Mouse (Mus musculus): Measurements from ENCODE around the gene Dcun1d4. TPM values are rescaled to one million over a fixed set of nuclear protein-coding genes. Genes with fewer than 3 reads are reported as not detected.

Gene Dcun1d4
- polyA plus RNA-seq, 1 experiment = not detected

DNA sequence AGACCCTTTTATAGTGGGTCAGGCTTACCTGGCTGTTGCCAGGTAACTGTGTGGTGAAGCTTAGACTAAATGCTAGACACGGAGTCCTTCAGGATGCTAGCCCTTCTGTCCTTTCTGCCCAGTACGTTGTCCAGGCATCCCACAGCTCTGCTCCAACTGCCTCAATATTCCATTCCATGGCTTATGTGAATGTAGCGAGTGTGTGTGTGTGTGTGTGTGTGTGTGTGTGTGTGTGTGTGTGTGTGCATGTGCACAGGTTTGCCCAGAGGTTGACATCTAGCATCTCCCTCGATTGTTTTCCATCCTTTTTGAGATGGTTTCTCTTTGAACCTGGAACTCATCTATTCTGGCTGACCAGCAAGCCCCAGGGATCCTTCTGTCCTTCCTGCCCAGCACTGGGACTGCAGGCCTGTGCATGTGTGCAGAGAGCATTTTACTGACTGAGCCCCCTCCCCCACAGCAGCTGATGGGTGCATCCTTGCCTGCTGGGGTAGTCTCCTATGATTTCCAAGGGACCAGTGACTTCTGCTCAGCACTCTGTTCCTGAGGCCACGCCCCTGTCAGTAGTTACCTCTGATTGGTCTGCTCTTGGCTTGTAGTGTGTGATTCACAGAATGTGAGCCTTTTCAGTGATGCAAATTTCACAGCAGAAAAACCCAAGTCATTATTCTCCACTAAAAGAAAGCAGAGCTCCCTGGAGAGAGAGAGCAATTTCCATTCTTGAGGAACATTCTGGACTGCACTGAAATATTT is 118.3 kb downstream of the Dcun1d4 start:
- H3K4me3 ChIP-seq (replicated peaks) = no peak overlapping the region
- no peaks in the 10 kb centered on the region for H3K36me3 ChIP-seq (ENCODE audit: control insufficient read depth)
- no peaks in the 10 kb centered on the region for H3K9me3 ChIP-seq (ENCODE audit: control insufficient read depth, low read length)
- no peaks in the 10 kb centered on the region for H3K4me1 ChIP-seq (ENCODE audit: control insufficient read depth)
- H3K27me3 ChIP-seq (ENCODE audit: control insufficient read depth) = no peaks in the 10 kb centered on the region
- no peak for TF ChIP-seq TAL1 (IDR thresholded peaks at IDR 0.05; ENCODE audit: low read length)
- no peak for TF ChIP-seq GATA1 (IDR thresholded peaks at IDR 0.05; ENCODE audit: low read length)

DNA sequence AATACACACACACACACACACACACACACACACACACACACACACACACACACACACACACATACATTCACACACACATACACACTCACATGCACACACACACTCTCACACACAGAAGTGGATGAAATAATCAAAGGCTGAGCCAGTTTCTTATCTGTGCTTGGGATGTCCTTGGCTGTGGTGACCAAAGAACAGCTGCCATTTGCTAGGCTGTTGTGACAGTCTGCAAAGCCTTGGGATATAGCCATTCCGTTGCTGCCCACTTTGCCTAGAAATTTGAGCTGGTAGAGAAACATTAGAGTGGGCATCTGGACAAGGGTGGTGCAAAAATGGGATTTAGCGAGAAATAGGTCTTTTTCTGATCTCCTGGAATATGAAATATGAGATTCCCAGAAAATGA is 119.2 kb downstream of the Dcun1d4 start:
- Histone ChIP-seq H3K27me3 (ENCODE audit: control insufficient read depth) (no peaks in the 10 kb centered on the region), H3K36me3 (ENCODE audit: control insufficient read depth) (no peaks in the 10 kb centered on the region), H3K4me1 (ENCODE audit: control insufficient read depth) (no peaks in the 10 kb centered on the region), H3K4me3 (replicated peaks) (no peak overlapping the region), H3K9me3 (ENCODE audit: control insufficient read depth, low read length) (no peaks in the 10 kb centered on the region)
- no peak for TF ChIP-seq TAL1 (IDR thresholded peaks at IDR 0.05; ENCODE audit: low read length)
- TF ChIP-seq GATA1 (IDR thresholded peaks at IDR 0.05; ENCODE audit: low read length) = no peak

DNA sequence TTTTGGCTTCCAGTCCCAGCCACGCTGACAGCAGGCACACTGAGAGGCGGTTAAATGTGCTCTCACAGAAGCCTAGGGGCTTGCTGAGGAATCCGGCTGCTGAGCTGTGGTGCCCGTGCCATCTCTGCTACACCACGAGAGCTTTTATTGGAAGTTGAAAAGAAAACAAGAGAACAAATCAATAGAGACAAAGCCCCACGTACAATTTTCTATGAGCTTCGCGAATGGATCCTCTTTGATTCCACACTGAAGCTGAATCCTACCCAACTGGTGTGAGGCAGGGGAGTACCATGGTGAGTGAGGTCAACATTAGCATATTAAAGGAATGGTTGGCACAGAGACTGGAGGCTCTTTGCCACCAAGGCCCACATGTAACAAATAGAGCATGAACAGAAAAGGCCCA is 120.6 kb downstream of the Dcun1d4 start:
- no peak overlapping the region for H3K4me3 ChIP-seq (replicated peaks)
- H3K9me3 ChIP-seq (ENCODE audit: control insufficient read depth, low read length) = no peaks in the 10 kb centered on the region
- H3K27me3 ChIP-seq (ENCODE audit: control insufficient read depth) = no peaks in the 10 kb centered on the region
- TF ChIP-seq GATA1 (IDR thresholded peaks at IDR 0.05; ENCODE audit: low read length) = no peak
- H3K4me1 ChIP-seq (ENCODE audit: control insufficient read depth) = no peaks in the 10 kb centered on the region
- H3K36me3 ChIP-seq (ENCODE audit: control insufficient read depth) = no peaks in the 10 kb centered on the region

DNA sequence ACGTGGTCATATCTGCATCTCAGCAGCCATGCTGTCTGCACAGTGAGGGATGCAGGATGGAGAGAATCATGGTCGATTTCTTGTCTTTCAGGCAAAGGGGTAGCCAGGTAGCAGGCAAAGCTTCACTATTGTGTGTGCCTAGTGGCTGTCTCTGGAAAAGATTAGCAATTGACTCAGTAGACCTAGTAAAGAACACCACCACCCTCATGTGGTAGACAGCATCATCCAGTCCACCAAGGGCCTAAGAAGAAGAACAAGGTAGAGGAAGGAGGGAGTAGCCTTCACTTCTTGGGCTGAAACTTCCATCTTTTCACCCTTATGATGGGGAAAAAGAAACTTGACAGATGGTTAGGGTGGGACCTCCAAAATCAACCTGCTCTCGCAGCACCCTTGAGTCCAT is 122.1 kb downstream of the Dcun1d4 start:
- Histone ChIP-seq H3K36me3 (ENCODE audit: control insufficient read depth) (no peaks in the 10 kb centered on the region), H3K9me3 (ENCODE audit: control insufficient read depth, low read length) (peaks cover 2% of the 10 kb centered on the region; the same call in 1 of the 2 replicates), H3K27me3 (ENCODE audit: control insufficient read depth) (no peaks in the 10 kb centered on the region), H3K4me3 (replicated peaks) (no peak overlapping the region), H3K4me1 (ENCODE audit: control insufficient read depth) (no peaks in the 10 kb centered on the region)
- TF ChIP-seq TAL1 (IDR thresholded peaks at IDR 0.05; ENCODE audit: low read length) (no peak), GATA1 (IDR thresholded peaks at IDR 0.05; ENCODE audit: low read length) (no peak)

DNA sequence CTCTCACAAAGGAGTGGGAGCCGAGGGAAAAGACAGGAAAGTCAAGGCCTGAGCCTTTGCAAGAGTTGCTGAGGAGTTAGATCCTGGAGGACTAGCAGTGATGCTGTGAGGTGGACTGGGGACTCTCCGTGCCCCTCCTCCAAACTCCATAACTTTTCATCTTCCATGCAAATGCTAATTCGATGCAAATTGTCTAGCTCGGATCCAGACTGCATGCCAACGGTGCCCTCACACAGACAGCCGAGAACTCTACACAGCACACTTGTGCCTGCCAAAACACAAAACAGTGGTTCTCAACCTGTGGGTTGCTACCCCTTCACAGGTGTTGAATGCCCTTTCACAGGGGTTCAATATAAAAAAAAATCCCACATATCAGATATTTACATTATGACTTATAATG is 123.7 kb downstream of the Dcun1d4 start:
- H3K4me3 ChIP-seq (replicated peaks) = no peak overlapping the region
- no peaks in the 10 kb centered on the region for H3K36me3 ChIP-seq (ENCODE audit: control insufficient read depth)
- peaks cover 4% of the 10 kb centered on the region; the same call in 1 of the 2 replicates for H3K9me3 ChIP-seq (ENCODE audit: control insufficient read depth, low read length)
- no peaks in the 10 kb centered on the region for H3K4me1 ChIP-seq (ENCODE audit: control insufficient read depth)
- H3K27me3 ChIP-seq (ENCODE audit: control insufficient read depth) = no peaks in the 10 kb centered on the region
- TF ChIP-seq GATA1 (IDR thresholded peaks at IDR 0.05; ENCODE audit: low read length) (no peak), TAL1 (IDR thresholded peaks at IDR 0.05; ENCODE audit: low read length) (no peak)

DNA sequence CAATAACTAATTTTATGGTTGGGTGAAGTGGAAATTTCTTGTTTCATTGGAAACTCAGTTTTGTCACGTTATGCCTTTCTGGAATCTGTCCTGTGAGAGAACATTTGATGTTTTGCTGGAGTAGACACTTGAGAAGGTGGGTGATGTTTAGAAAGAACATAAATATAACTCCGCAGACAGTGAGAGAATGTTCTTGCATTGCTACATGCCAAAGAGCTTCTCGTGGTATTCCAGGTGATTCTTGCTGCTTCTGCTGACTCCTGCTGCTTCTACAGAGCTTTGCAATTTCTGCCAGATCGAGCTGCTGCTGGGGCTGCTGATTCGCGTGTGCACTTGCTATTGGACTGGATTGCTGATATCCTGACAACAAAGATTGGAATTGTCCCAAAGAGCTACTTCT is 124.2 kb downstream of the Dcun1d4 start:
- Histone ChIP-seq H3K9me3 (ENCODE audit: control insufficient read depth, low read length) (peaks cover 6% of the 10 kb centered on the region), H3K4me3 (replicated peaks) (no peak overlapping the region), H3K27me3 (ENCODE audit: control insufficient read depth) (no peaks in the 10 kb centered on the region), H3K36me3 (ENCODE audit: control insufficient read depth) (no peaks in the 10 kb centered on the region), H3K4me1 (ENCODE audit: control insufficient read depth) (no peaks in the 10 kb centered on the region)
- TF ChIP-seq TAL1 (IDR thresholded peaks at IDR 0.05; ENCODE audit: low read length) = no peak

Other genes starting within 250 kb of the Dcun1d4 start
- 21.8 and 30.4 TPM in 2 replicates for gene Fryl, start 224.4 kb upstream of the Dcun1d4 start, polyA plus RNA-seq (2012)
- 8.0 and 11.4 TPM in 2 replicates for gene Ociad1, start 188.2 kb upstream of the Dcun1d4 start, polyA plus RNA-seq (2012)
- not detected in 2 replicates for gene Ociad2, start 140.0 kb upstream of the Dcun1d4 start, polyA plus RNA-seq (2012)
- gene Cwh43, start 74.9 kb upstream of the Dcun1d4 start, polyA plus RNA-seq (2012) = not detected in 2 replicates
- gene Lrrc66, start 151.5 kb downstream of the Dcun1d4 start, polyA plus RNA-seq (2012) = not detected in 2 replicates
- gene Sgcb, start 166.8 kb downstream of the Dcun1d4 start, polyA plus RNA-seq (2012) = 0.03 TPM in 1 of 2 replicates, not detected in the other
- not detected in 2 replicates for gene Spata18, start 170.4 kb downstream of the Dcun1d4 start, polyA plus RNA-seq (2012)

All from erythroblast, embryonic 14.5 days (primary cell).